Mouse (Mus musculus) gastrocnemius, postnatal 14 days (tissue): ENCODE measurements around the gene B230217C12Rik. TPM values are rescaled to one million over a fixed set of nuclear protein-coding genes. Genes with fewer than 3 reads are reported as not detected.
A peak's percentile ranks its signal among the peaks of the same experiment; 100 is the strongest.
"Not testable (repeated sequence)": the region's sequence is repeated elsewhere in the genome, so short reads cannot be mapped to it uniquely, and the experiment has no call there.

Experiments used
- DNase-seq: peaks from one replicate; pipeline ENCODE4 v3.0.0; 2021; ENCODE audit warnings: mixed read lengths
- intact Hi-C: fragments of 180-260 bp; cut with DNase I; formaldehyde crosslinking; loops from one replicate; pipeline ENCODE4 v1.15.1; 2025; ENCODE audit warnings: low total_unique reads
- total RNA-seq, 2 experiments: library from RNA; stranded (reverse); gene quantifications; 2 replicates each; pipeline ENCODE4 v1.2.3; 2021

Gene B230217C12Rik
- total RNA-seq, 2 experiments from 2014 or later = 0.84 to 1.5 TPM

GRCm38 (mm10) chr11:97842001-97842400 lies 1.4 kb downstream of the B230217C12Rik start:
- intact Hi-C loops = no loop called here
- DNase-seq = no peak

- DNase-seq = no peak
- intact Hi-C loops = no loop called here
Measured at GRCm38 (mm10) chr11:97850367-97850766, 9.8 kb downstream of the B230217C12Rik start.

DNA sequence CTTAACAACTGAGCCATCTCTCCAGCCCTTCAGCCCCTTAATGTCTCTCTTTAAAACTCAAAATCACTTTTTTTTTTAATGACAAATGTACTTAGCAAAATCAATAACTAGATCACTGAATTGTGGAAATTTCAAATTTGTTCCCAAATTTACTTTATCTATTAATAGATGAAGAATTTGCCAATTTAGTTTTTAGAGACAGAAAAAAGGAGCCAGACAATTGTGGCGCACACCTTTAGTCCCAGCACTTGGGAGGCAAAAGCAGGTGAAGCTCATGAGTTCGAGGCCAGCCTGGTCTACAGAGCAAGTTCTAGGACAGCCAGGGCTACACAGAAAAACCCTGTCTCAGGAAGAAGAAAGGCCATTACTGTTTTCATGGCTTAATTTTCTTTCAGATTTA lies 11.0 kb downstream of the B230217C12Rik start:
- no peak for DNase-seq
- intact Hi-C loops = no loop called here

DNA sequence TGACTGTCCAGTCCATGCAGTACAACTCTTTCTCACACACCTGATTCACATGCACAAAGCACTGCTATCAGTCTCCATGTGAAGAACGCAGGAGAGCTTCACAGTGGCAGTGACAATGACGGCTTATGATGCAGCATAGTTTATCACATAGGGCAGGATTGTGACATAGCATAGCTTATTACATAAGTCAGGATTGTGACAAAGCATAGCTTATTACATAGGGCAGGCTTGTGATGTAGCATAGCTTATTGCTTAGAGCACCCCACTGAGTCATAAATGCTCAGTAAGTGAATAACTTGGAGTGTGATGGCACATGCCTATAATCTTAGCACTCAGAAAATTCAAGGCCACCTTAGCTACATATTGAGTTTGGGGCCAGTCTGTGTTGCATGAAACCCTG lies 14.9 kb downstream of the B230217C12Rik start:
- no peak for DNase-seq
- intact Hi-C loops = no loop called here

DNA sequence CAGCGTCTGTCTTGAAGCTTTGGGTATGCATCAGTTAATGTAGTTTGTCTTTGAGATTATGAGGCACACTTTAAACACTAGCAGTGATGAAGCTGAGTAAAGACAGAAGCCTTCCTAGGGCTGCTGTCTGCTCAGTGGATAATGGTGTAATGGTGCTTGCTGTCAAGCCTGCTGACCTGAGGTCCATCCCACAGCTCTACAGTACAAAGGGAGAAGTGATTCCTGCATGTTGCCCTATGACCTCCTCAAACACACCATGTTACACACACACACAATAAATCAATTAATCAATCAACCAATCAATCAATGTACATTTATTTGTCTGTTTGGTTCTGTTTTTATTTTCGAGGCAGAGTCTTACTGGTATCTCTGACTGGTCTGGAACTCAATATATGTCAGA lies 21.6 kb downstream of the B230217C12Rik start:
- DNase-seq = no peak
- intact Hi-C loops = no loop called here

DNA sequence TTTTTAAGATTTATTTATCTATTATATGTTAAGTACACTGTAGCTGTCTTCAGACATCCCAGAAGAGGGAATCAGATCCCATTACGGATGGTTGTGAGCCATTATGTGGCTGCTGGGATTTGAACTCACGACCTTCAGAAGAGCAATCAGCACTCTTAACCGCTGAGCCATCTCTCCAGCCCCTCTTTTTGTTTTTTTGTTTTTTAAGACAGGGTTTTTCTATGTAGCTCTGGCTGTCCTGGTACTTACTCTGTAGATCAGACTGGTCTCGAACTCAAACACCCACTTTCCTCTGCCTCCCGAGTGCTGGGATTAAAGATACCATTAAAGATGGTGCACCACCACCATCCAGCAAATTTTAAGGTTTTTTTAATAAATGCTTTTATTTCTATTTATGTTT lies 24.8 kb downstream of the B230217C12Rik start:
- intact Hi-C loops = no loop called here
- no peak for DNase-seq

GRCm38 (mm10) chr11:97866091-97866888 lies 25.7 kb downstream of the B230217C12Rik start:
- no peak for DNase-seq
- intact Hi-C loops = no loop called here

DNA sequence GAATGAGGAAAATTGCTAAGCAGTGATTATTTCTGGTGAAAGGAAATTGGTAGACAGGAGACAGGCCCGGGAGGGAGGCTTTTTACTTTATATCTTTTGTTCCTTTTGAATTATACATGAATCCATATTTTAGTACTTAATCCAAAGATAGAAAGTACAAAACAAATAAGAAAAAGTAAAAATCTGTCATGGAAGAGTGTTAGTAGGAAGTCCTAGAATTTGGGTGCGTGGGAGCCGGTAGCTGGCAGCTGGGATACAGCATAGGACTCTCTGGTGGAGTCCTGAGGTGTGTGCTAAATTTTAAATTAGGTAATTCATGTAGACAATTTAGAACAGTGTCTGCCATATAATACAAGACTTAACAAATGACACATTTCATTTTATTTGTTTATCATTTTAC lies 27.0 kb downstream of the B230217C12Rik start:
- DNase-seq = no peak
- intact Hi-C loops = no loop called here

DNA sequence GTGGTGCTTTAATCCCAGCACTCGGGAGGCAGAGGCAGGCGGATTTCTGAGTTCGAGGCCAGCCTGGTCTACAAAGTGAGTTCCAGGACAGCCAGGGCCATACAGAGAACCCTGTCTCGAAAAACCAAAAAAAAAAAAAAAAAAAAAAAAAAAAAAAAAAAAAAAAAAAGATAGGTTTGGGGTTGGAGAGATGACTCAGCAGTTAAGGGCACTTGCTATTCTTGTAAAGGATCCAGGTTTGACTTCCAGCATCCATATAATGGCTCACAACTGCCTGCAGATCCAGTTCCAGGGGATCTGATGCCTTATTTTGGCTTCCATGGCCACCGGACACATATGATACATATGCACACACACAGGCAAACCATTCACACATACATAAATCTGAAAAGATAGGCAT lies 31.8 kb downstream of the B230217C12Rik start:
- intact Hi-C loops = not testable (repeated sequence)

GRCm38 (mm10) chr11:97874396-97874795 lies 33.8 kb downstream of the B230217C12Rik start:
- intact Hi-C loops = no loop called here
- no peak for DNase-seq

More for the DNA sequence above, 31.8 kb downstream of the B230217C12Rik start:
- not testable (repeated sequence) for DNase-seq

DNA sequence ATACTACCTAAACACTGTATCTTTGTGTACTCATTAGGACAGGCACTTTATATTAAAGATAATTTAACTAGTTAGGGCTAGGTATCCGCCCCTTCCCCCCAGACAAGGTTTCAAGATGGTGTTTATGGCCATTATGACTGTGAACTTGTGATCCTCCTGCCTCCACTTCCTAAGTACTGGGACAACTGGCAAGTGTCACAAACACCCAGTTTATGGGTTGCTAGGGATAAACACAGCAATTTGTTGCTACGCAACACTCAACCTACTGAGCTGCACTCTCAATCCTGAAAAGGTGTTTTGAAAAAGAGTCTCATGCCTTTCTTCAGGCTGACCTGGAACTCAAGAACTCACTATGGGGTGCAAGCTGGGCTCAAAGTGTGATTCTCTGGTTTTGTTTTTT lies 36.8 kb downstream of the B230217C12Rik start:
- intact Hi-C loops = loop anchor here (5.0 kb wide), 1 partner anchor 80 kb away; the partner anchor contains the start of gene Lasp1
- DNase-seq = no peak

DNA sequence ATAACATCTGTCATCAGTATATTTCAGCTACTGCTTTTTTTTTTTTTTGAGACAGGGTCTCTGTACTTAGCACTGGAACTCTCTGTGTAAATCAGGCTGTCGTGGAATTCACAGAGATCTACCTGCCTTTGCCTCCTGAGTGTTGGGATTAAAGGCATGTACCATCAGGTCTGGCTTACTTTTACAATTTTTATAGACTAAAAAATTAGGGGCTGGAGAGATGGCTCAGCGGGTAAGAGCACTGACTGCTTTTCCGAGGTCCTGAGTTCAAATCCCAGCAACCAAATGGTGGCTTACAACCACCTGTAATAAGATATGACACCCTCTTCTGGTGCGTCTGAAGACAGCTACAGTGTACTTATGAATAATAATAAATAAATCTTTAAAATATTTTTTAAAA lies 39.8 kb downstream of the B230217C12Rik start:
- intact Hi-C loops = no loop called here
- no peak for DNase-seq

DNA sequence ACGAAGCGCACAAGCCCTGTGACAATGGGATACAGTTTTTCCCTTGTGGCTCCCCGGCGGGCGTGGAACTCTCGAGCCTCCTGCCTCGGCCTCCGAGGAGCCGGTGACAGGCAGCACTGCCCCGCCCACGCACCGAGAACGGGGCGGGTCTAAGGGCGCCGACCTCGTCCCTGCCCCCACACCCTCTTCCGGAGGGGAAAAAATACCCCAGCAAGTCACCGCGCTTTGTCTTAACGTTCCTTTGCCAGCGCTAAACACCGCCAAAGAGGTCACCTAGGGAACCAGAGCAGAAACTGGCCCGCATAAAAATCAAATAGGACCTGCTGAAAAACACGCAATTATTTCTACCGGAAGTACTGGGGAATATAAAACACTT lies 43.0 kb downstream of the B230217C12Rik start:
- intact Hi-C loops = no loop called here
- peak; percentile 58 for DNase-seq

- DNase-seq = peak; percentile 96
- intact Hi-C loops = no loop called here
Measured at GRCm38 (mm10) chr11:97883918-97884600, 43.5 kb downstream of the B230217C12Rik start, which contains the start of gene Fbxo47. Gene Fbxo47, minus strand, starts transcription at chr11:97884154.

DNA sequence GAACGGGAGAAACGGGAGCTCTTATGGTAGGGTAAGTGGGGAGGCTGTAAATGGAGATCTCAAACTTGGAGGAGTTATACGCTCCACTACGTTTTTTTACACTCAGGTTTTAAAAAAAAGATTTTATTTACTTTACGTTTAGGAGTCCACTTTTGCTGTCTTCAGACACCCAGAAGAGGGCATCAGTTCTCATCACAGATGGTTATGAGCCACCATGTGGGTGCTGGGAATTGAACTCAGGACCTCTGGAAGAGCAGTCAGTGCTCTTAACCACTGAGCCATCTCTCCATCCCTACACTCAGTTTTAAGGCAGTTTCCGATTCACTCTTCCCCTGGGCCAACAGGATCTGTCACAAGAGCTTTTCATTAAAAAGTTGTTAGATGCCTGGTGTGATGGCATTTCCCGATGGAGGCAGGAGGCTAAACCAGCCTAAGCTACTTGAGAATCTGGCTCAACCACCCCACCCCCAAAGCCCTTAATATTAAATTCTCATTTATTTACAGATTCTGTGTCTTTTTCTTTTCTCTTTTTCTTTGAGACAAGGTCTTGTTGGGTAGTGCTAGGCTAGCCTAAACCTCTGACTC lies 44.1 kb downstream of the B230217C12Rik start:
- DNase-seq = no peak
- intact Hi-C loops = no loop called here

DNA sequence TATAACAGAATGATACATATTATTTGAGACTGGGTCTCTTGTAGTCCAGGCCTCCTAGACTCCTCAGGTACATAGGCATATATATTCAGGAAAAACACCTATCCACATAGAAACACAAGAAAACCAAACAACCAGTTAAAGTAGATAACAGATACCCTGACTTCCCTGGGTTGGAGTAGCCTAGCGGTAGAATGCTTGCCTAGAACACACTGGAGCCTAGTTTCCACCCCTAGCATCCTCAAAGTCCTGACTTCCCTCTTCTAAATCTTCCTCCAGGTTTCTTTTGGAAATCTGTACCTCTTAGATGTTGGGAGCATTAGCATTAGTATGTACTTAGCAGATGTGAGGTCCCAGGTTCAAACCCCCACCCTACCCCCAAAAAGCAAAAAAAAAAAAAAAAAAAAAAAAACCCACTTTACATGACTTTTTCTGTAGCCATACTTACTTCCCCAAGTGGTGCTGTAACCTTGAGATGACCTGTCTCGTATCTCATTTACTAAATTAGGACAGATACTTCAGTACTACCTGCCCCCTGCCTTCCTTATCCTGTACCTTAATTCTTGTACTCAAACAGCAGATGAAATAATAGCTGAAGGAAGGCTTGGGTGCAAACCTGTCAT lies 44.8 kb downstream of the B230217C12Rik start:
- no peak for DNase-seq
- intact Hi-C loops = no loop called here

GRCm38 (mm10) chr11:97891821-97892220 lies 51.2 kb downstream of the B230217C12Rik start:
- intact Hi-C loops = loop anchor here (10.0 kb wide), 1 partner anchor 183 kb away; no protein-coding TSS in a partner anchor
- DNase-seq = no peak
